Mouse (Mus musculus) activated CD4-positive, CD25-positive, alpha-beta regulatory T cell, adult 9 weeks (primary cell): Measurements from ENCODE around the gene Folh1. TPM values are rescaled to one million over a fixed set of nuclear protein-coding genes. Genes with fewer than 3 reads are reported as not detected.

ENCODE experiments used
- polyA plus RNA-seq: library from polyadenylated mRNA; unstranded; fragments of 100-300 nt; shearing (Covaris generic); gene quantifications from one replicate; pipeline ENCODE4 v1.2.1, GENCODE M21; 2017

Gene Folh1
- polyA plus RNA-seq = not detected

GRCm38 (mm10) chr7:86775617-86776325, at the start of gene Folh1:
TSS of gene Folh1 (minus strand) at chr7:86775943.

DNA sequence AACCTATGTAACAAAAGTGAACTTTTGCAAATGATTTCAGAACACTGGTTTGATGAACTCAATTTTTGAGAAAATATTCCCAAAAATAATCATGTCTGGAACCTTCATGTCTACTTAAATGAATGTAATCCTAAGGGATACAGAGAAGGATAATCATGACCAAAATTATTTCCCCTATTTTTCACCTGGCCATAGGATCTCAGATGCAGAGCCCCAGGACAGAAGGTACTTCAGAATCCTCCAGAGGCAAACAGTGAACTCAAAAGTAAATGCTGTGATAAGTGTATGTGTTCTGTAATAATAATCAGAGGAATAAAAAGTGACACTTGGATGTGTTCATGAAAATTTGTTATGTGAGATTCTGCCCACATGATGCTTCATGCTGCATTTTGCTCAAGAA, 19.0 kb upstream of the Folh1 start, which contains the start of gene Vmn2r77:
TSS of gene Vmn2r77 (plus strand) at position 301 of the 400 bp plus-strand sequence.

DNA sequence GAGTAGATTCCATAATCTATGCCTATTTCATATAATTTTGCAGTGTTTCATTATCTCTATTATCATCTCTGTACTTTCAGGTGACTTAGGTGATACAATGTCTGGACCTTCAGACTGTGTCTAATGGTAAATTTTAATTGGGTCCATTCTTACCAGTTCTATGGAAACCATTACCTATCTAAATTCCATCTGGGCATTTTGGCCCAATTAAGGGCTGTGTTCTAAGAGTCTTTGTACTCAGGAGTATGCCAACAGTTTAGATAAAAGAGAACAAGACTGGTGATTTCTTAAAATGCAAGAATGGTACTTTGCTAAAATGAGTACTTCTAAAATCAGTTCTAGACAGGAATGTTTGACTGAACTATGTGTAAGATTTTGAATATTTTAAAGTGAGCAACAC, 87.7 kb downstream of the Folh1 start, which contains the start of gene Olfr292:
TSS of gene Olfr292 (plus strand) at position 301 of the 400 bp plus-strand sequence.

Other genes with a start within 250 kb of the Folh1 start
- gene Olfr295, start 192.1 kb downstream of the Folh1 start, polyA plus RNA-seq = not detected
- gene Olfr294, start 159.3 kb downstream of the Folh1 start, polyA plus RNA-seq = not detected
- not detected for gene Olfr293, start 126.9 kb downstream of the Folh1 start, polyA plus RNA-seq
- gene Olfr292, start 87.6 kb downstream of the Folh1 start, polyA plus RNA-seq = not detected
- gene Vmn2r77, start 19.1 kb upstream of the Folh1 start, polyA plus RNA-seq = not detected
- gene Vmn2r78, start 139.2 kb upstream of the Folh1 start, polyA plus RNA-seq = not detected
- 0.09 TPM for gene Vmn2r79, start 220.2 kb upstream of the Folh1 start, polyA plus RNA-seq